ENCODE assay signal across 8 mouse cellular contexts in the genomic region with DNA sequence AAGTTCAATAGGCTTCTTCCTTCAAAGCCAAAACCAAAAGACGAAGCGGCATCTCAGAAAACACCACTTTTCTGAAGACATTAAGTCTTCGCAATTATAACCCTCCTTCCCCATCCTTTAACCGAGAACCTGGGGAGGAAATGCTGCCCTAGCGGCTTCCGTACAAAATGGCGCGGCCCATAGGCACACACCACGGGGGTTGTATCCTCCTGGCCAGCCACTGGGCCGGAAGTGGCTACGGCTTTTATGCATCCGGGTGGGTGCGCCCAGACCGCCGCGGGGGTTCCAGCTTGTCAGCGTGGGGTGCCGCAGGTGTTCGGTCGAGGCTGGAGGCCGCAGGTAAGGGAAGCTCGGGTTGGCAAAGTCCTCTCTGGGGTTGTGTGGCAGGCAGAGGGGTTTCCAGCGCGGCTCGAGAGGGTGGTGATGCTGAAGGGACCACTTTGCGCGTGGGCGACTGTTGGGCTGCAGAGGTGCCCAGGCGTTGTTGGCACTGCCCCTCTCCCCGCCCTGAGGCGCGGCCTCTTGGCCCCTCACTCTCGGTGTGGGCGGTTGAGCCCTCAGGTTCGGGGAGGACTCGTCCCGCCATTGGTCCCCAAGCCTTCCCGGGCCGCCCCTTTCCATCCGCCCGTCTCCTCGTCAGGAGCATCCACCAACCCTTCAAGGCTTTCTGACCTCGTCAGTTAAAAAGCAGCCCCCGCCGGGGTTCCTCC. TPM values are rescaled to one million over a fixed set of nuclear protein-coding genes. Genes with fewer than 3 reads are reported as not detected.
A peak's percentile ranks its signal among the peaks of the same experiment; 100 is the strongest.
DNase-seq lines count a peak whose midpoint lies in the region; ATAC-seq lines count a peak whose summit lies in the region.

A gene (plus strand): TSS at position 154 of the 710 bp plus-strand sequence.

- peak within 1 kb of the TSS; percentile 90 for H3K9ac ChIP-seq in heart, embryonic 13.5 days
- H3K9ac ChIP-seq in liver, embryonic 12.5 days = peak within 1 kb of the TSS; percentile 82
- peak within 1 kb of the TSS; percentile 40 for H3K9ac ChIP-seq in stomach, embryonic 15.5 days

- DNase-seq in CD4-positive, CD25-positive, alpha-beta regulatory T cell, adult 2 months (ENCODE audit: low read depth, low spot score) = peak; percentile 89
- DNase-seq in fat pad, adult 2 months (ENCODE audit: extremely low read depth, low read depth, low spot score) = peak; percentile 16
- peak; percentile 94 for DNase-seq in kidney, postnatal 10 days
- DNase-seq in natural killer cell, adult 2 months (ENCODE audit: low spot score in 2 of 2) = peak; percentile 84 to 89

- peak; percentile 88 for ATAC-seq in heart, embryonic 13.5 days (ENCODE audit: extremely low read depth, insufficient number of reproducible peaks, low FRiP score, low TSS enrichment)
- ATAC-seq in liver, embryonic 12.5 days = peak; percentile 90
- peak; percentile 98 for ATAC-seq in stomach, embryonic 15.5 days (ENCODE audit: insufficient read depth, low FRiP score, low read depth)

- whole genome bisulfite sequencing in heart, embryonic 13.5 days = under 1% methylated on average over 39 of the region's 45 CpGs
- WGBS in liver, embryonic 12.5 days (ENCODE audit: insufficient replicate concordance) = under 1% methylated on average over 45 of the region's 45 CpGs
- WGBS in stomach, embryonic 15.5 days = under 1% methylated on average over 45 of the region's 45 CpGs

- peak within 1 kb of the TSS; percentile 86 for H3K4me2 ChIP-seq in heart, embryonic 13.5 days
- peak within 1 kb of the TSS; percentile 88 for H3K4me2 ChIP-seq in liver, embryonic 12.5 days
- H3K4me2 ChIP-seq in stomach, embryonic 15.5 days = peak within 1 kb of the TSS; percentile 72

- peak within 1 kb of the TSS; percentile 99 for H3K4me3 ChIP-seq in brown adipose tissue, adult 24 weeks (ENCODE audit: insufficient read depth, low read depth, low read length)
- H3K4me3 ChIP-seq in heart, embryonic 13.5 days = peak within 1 kb of the TSS; percentile 83
- H3K4me3 ChIP-seq in liver, embryonic 12.5 days = peak within 1 kb of the TSS; percentile 74
- peak within 1 kb of the TSS; percentile 94 for H3K4me3 ChIP-seq in stomach, embryonic 15.5 days (replicated peaks)

- peak within 1 kb of the TSS; percentile 45; the same call in 1 of the 2 replicates for H3K27ac ChIP-seq in brown adipose tissue, adult 24 weeks (replicated peaks; ENCODE audit: low read depth, low read length)
- H3K27ac ChIP-seq in heart, embryonic 13.5 days (replicated peaks) = peak within 1 kb of the TSS; percentile 70
- H3K27ac ChIP-seq in liver, embryonic 12.5 days = peak within 1 kb of the TSS; percentile 73
- peak within 1 kb of the TSS; percentile 92 for H3K27ac ChIP-seq in stomach, embryonic 15.5 days

- H3K36me3 ChIP-seq in heart, embryonic 13.5 days = no peaks in the 10 kb centered on the region
- H3K36me3 ChIP-seq in liver, embryonic 12.5 days = no peaks in the 10 kb centered on the region
- H3K36me3 ChIP-seq in stomach, embryonic 15.5 days = no peaks in the 10 kb centered on the region

- H3K4me1 ChIP-seq in brown adipose tissue, adult 24 weeks (ENCODE audit: control insufficient read depth, insufficient read depth, insufficient read length, low read length) = no peaks in the 10 kb centered on the region
- 0 out of 2 replicates have a peak, but pooled peaks cover 3% of the 10 kb centered on the region for H3K4me1 ChIP-seq in heart, embryonic 13.5 days
- peaks cover 11% of the 10 kb centered on the region; the same call in 1 of the 2 replicates for H3K4me1 ChIP-seq in liver, embryonic 12.5 days
- H3K4me1 ChIP-seq in stomach, embryonic 15.5 days = no peaks in the 10 kb centered on the region

- no peaks in the 10 kb centered on the region for H3K9me3 ChIP-seq in heart, embryonic 13.5 days
- H3K9me3 ChIP-seq in liver, embryonic 12.5 days (replicated peaks) = no peaks in the 10 kb centered on the region
- H3K9me3 ChIP-seq in stomach, embryonic 15.5 days = no peaks in the 10 kb centered on the region

- no peaks in the 10 kb centered on the region for H3K27me3 ChIP-seq in heart, embryonic 13.5 days (replicated peaks)
- H3K27me3 ChIP-seq in liver, embryonic 12.5 days (replicated peaks) = no peaks in the 10 kb centered on the region
- no peaks in the 10 kb centered on the region for H3K27me3 ChIP-seq in stomach, embryonic 15.5 days (replicated peaks)

RNA-seq across cellular contexts. Expression of the gene that starts here (rescaled TPM):
- polyA plus RNA-seq in brown adipose tissue, adult 24 weeks (2012; ENCODE audit: insufficient read depth, insufficient read length, missing spikeins) = 8.7 and 11.4 TPM in 2 replicates
- polyA plus RNA-seq in heart, embryonic 13.5 days (2015; fragmentation: Nextera tagmentation; extraction: Ambion mirVana) = 16.6 and 16.9 TPM in 2 replicates
- 10.6 and 10.9 TPM in 2 replicates for polyA plus RNA-seq in liver, embryonic 12.5 days (2016; fragmentation: Nextera tagmentation; extraction: Ambion mirVana)
- 24.9 and 28.1 TPM in 2 replicates for polyA plus RNA-seq in stomach, embryonic 15.5 days (2015; fragmentation: Nextera tagmentation; extraction: Ambion mirVana)

Comparison
In these comparisons a context has a peak if more than half of its experiments do, and no peak if none do; other contexts are left out.
1. Peak in every context shown above with its lines: DNase-seq, ATAC-seq, H3K4me3 ChIP-seq and H3K27ac ChIP-seq.
2. DNase-seq: peak in every context shown above with its lines; median percentile 94 in kidney, postnatal 10 days; 89 in CD4-positive, CD25-positive, alpha-beta regulatory T cell, adult 2 months; 86 in natural killer cell, adult 2 months; 16 in fat pad, adult 2 months.
3. H3K9ac ChIP-seq: peak in every context shown above with its lines; median percentile 90 in heart, embryonic 13.5 days; 82 in liver, embryonic 12.5 days; 40 in stomach, embryonic 15.5 days.